Mouse (Mus musculus) cerebellum, postnatal 10 days (tissue): ENCODE measurements around the gene Irf2bp1.

Source experiments
- DNase-seq, 2 experiments: peaks; one replicate each; pipeline ENCODE4 v3.0.0; 2021; ENCODE audit warnings: mixed read lengths in 2 of 2

Irf2bp1 gene

DNA sequence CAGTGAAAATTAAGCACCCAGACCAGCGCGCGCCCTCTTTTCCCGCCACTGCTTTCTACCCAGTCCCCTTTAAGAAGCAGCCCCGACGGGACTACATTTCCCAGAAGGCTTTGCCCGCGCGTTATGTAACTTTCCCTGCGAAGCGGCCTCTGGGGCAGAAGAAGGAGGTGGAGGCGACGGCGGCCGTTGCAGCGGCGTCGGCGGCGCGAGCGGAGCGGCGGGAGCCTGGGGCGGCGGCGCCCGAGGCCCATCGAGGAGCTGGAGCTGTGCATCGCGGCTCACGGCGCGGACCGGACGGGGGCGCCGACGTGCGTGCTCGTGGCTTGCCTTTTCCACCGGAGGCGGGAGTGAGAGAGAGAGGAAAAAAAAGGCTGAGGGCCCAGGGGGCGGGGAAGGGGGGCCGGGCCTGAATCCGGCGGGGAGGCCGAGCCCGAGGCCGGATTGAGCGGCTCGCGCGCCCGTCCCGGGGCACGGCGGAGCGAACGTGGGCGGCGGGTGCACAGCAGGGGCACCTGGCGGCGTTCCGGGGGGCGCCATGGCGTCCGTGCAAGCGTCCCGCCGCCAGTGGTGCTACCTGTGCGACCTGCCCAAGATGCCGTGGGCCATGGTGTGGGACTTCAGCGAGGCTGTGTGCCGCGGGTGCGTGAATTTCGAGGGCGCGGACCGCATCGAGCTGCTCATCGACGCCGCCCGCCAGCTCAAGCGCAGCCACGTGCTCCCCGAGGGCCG, at the start of gene Irf2bp1:
Irf2bp1 (plus strand) TSS at position 143 of the 729 bp plus-strand sequence.
- DNase-seq: peak; percentile 95 to 97

DNA sequence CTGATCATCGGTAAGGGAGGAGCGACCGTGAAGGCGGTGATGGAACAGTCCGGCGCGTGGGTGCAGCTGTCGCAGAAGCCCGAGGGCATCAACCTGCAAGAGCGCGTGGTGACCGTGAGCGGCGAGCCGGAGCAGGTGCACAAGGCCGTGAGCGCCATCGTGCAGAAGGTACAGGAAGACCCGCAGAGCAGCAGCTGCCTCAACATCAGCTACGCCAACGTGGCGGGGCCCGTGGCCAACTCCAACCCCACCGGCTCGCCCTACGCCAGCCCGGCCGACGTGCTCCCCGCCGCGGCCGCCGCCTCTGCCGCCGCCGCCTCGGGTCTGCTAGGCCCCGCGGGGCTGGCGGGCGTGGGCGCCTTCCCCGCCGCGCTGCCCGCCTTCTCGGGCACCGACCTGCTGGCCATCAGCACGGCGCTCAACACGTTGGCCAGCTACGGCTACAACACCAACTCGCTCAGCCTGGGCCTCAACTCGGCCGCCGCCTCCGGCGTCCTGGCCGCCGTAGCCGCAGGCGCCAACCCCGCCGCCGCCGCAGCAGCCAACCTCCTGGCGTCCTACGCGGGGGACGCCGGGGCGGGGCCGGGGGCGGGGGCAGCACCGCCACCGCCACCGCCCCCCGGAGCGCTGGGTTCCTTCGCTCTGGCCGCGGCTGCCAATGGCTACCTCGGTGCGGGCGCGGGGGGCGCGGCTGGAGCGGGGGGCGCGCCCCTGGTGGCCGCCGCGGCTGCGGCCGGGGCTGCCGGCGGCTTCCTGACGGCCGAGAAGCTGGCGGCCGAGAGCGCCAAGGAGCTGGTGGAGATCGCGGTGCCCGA, 46.1 kb upstream of the Irf2bp1 start:
- DNase-seq: peak; percentile 88 to 90

DNA sequence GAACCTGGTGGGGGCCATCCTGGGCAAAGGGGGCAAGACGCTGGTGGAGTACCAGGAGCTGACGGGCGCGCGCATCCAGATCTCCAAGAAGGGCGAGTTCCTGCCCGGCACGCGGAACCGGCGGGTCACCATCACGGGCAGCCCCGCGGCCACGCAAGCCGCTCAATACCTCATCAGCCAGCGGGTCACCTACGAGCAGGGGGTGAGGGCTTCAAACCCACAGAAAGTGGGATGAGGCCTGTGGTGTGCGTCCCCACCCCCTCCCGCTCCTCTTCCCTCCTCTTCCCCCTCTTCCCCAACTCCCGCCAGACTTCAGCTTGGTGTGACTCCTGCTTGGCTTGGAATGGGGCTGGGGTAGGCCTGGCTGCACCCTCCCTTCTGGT, 45.5 kb upstream of the Irf2bp1 start:
- no peak for DNase-seq

DNA sequence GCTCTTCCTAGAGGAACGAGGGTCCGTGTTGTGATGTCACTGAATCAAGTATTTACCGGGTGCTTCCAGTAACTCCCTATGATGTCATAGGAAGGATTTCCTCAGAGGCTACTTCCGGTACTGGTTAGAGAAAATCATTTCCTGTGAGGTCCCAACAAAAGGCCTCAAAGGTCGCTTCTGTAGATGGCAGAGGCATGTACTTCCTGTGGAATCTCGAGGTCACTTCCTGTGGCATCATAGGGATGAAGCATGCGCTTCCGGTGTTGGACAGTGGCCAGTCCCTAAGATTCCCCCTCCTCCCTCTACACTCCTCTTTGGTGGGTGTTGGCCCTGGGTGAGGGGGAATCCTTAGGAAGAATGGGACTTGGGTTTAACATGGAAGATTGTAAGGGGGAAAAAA, 44.4 kb upstream of the Irf2bp1 start:
- peak in 1 of 2 experiments; percentile 33 for DNase-seq

DNA sequence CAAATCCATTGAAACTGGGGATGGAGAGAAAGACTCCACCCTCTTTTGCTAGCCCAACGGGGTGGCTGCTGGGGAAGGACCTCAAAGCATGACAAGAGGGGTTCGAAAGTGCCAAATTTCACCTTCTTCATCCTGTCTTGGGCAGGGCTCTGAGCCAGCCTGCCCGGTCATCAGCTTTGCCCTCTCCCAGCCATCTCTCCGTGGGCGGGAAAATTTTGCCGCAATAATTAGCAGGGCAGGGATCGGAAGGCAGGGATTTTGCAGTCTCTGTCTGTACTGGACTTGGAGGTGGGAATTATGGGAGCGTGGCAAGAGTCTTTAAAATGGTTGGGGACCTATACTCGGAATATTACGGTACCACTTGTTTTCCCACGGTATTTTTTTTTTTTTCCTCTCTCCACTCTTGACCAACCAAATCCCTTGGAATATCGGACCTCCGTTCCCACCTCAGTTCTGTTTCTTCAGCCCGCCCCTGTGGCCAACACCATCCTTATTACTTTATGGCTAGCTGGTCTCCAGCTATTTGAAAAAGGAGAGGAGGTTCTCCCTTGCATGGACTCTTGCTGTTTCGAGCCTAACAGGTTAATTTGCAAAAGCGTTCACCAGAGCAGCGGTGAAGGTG, 41.6 kb upstream of the Irf2bp1 start:
- no peak for DNase-seq

DNA sequence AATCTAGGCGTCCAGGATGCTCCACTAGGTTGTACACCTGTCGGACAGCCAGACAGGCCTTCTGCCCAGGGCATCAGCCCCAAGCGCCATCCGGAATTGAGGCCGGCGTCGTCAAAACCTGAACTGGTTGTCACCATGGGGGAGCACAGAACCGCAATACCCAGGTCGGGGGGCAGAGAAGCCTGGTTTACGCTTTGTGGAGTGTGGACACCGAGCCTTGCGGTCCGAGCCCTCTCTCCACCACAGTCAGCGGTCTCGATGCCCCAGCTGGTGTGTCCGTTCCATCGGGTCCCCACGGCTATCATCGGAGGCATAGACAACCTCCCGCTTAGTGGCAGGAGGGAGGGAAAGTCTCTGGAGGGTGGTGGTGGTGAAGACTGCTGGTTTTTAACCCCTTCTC, 41.0 kb upstream of the Irf2bp1 start:
- DNase-seq: no peak

DNA sequence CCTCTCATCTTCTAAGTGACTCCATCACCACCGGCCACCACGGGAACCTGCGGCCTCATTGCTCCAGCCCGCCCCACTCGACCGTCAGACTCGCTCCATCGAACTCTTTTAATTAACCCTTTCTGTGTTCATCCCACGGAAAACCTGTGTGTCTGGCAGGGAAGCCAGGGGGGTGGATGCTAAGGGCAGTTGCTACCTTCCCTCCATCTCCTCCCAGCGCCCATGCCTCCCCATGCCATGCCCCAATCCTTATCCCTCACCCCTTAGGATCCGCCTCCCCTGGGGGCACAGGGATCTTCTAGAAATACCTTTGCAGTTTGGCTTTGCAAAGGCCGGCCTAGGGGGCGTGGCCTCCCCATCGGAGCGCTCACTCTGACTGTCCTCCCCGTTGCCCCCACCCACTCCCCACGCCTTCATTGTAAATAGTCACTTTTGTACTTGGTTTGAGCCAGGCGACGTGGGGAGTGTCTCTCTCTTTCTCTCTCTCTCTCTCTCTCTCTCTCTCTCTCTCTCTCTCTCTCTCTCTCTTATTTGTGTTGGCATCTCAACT, 40.5 kb upstream of the Irf2bp1 start:
- peak in 1 of 2 experiments; percentile 44 for DNase-seq

DNA sequence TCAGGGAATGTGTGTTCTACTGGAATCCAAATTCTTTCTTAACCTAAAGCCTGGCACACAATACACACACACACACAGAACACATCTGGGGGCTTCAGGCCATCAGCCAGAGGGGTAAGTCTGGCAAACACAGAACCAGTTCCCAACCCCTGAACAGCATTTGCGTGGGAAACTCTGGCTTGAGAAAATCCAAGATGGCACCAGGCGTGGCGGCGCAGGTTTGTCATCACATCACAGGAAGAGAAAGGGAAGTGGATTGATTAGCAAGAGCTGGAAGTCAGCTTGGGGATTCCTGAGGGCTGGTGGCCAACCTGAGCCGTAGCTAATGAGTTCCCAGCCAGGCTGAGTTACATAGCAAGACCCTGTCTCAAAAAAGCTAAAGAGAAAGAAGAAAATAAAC, 38.5 kb upstream of the Irf2bp1 start:
- no peak for DNase-seq

DNA sequence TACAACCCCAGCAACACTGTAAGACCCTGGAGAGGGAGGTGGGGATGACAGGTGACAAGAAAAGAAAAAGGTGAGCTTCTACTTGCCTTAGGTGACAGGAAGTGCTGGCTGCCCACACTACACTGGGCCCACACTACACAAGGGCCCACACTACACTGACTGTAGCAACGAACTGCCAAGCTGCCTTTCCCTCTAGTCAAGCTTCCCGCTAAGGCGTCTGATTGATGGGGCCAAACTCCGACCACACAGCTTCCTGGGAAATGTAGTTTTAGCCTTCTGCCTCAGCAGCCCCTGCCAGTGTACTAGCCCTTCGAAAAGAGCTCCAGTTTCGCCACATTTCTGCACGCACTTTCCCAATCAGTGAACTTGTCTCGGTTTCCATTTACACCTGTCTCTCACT, 36.2 kb upstream of the Irf2bp1 start:
- DNase-seq: peak in 1 of 2 experiments; percentile 38

DNA sequence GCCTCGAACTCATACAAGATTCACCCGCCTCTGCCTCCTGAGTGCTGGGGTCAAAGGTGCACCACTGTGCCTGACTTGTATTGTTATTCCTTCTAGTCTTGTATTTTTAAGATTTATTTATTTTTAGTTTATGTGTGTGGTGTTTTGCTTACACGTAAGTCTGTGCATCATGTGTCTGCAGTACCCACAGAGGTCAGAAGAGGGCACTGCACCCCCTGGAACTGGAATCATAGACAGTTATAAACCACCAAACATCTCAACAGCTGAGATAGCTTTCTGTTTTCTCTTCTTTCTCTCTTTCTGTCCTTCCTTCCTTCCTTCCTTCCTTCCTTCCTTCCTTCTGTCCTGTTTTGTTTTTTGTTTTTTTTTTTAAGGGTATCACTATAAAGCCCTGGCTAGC, 32.9 kb upstream of the Irf2bp1 start:
- no peak for DNase-seq

DNA sequence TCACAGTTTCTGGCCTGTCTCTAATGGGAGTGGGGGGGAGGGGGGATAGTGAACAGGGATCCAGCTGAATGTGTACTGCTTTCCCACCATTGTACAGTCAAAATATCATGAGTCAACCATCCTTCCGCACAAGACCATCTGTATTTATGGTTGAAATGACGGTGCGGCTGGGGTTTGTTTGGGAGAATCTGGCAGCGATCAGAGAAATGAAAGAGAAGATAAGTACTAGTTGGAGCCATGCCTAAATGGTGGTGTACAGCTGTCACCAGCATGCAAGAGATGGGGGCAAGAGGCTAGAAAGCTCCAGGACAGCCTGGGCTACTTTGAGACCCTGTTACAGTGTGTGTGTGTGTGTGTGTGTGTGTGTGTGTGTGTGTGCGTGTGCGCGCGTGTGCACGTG, 25.5 kb upstream of the Irf2bp1 start:
- peak in 1 of 2 experiments; percentile 42 for DNase-seq

DNA sequence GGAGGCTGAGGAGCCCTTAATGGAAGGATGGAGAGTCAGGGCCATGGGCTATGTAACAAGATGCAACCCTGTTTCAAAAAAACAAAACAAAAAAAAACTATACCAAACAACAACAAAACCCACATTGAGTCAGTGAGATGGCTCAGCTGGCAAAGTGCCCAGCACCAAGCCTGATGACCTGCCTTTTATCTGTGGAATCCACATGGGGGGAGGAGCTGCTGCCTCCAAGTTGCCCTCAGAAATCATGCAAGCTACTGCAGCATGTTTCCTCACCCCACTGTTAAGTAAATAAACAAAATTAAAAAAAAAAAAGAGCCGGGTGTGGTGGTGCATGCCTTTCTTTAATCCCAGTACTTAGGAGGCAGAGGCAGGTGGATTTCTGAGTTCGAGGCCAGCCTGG, 17.3 kb upstream of the Irf2bp1 start:
- DNase-seq: no peak

DNA sequence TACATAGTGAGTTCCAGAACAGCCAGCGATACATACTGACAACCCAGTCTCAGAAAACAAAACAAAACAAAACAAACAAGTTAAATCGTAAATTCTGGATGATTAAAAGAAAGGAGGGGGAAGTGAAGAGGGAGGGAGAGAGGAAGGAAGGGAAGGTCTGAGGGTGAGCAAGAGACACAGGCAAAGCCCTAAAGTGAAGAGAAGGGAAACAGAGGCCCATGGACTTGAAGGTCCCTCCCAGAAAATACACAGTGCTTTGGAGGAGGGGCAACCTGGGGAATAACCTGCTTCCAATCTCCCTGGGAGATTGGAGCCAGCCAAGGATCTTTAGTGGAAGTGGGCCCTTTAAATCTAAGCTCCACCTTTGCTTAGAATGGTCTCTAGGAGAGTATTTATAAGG, 16.7 kb upstream of the Irf2bp1 start, which contains the start of gene Nanos2:
Nanos2 (plus strand) TSS at position 301 of the 400 bp plus-strand sequence.
- no peak for DNase-seq

DNA sequence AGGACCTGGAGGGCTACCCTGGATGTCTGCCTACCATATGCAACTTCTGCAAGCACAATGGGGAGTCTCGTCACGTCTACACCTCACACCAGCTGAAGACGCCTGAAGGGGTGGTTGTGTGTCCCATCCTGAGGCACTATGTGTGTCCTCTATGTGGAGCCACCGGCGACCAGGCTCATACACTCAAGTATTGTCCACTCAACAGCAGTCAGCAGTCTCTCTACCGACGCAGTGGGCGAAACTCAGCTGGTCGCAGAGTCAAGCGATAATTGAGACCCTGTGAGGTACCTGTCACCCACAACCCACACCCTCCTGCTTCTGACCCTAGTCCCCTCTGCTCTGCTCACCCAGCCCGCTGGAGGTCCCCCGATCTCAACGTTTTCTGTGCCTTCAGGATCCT, 16.1 kb upstream of the Irf2bp1 start:
- DNase-seq: no peak

DNA sequence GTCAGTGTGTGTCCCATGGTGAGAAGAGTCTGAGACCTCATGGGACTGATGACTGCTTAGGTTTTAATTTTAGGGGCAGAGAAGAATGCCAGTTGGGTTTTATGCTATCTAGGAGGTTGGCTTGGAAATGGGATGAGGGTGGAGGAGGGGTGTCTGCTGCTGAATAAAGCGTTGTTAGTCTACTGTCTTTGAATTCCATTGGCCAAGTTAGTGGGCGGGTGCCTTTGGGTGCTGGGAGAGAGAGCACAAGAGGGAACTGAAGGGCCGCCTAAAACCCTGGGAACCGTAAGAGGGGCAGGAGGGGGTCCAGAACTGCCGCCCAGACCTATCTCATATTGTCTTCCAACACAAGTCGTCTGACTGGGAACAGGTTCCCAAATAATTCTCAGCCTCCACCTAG, 15.1 kb upstream of the Irf2bp1 start:
- DNase-seq: no peak

DNA sequence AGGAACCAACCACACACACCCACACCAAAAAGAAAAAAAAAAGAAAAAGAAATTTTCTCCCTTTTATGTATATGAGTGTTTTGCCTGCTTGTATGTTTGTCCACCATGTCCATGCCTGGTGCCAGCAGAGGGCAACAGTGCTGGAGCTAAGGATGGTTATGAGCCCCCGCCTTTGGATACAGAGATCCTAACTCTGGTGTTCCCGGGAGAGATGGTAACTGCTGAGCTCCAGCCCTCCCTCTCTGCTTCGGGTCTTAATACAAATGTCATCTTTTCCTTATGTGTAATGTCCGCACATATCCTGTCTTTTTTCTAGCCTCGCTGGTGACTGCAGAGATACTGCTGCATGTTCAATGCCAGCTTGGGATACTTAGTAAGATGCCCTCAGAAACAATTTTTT, 13.8 kb upstream of the Irf2bp1 start:
- DNase-seq: peak; percentile 77 to 79

DNA sequence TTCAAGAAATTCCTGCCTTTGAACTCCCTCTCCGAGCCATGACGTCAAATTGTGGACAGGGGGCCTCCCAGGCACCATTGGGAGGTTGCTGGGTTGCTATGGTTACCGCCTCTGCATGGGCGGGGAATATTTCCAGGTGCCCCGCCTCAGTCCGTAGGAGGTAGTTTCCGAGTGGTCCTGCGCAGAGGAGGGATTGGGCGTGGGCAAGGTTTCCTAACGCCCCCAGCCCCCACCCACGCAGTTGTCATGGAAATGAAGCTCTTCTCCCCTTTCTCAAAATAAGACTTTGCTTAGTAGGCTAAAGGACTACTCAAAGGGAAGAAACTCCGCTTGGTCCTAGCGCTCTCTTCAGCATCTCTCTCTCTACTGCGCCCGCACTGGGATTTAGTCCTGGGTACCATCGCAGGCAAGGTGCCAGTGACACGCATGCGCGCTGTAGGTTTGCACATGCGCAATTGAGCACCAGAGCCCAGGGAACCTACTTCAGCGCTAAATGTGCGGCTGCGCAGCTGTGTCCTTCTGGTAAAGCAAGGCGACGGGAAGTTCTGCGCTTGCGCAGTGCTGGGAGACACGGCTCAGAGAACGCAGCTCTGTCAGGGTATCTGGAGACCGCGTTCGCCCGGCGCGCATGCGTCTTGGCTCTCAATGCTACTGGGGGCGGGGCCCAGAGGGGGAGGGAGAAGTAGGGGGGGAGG, 13.1 kb upstream of the Irf2bp1 start, which contains the start of gene Mypop:
Mypop (plus strand) TSS at position 645 of the 695 bp plus-strand sequence.
- peak; percentile 99 to 100 for DNase-seq

DNA sequence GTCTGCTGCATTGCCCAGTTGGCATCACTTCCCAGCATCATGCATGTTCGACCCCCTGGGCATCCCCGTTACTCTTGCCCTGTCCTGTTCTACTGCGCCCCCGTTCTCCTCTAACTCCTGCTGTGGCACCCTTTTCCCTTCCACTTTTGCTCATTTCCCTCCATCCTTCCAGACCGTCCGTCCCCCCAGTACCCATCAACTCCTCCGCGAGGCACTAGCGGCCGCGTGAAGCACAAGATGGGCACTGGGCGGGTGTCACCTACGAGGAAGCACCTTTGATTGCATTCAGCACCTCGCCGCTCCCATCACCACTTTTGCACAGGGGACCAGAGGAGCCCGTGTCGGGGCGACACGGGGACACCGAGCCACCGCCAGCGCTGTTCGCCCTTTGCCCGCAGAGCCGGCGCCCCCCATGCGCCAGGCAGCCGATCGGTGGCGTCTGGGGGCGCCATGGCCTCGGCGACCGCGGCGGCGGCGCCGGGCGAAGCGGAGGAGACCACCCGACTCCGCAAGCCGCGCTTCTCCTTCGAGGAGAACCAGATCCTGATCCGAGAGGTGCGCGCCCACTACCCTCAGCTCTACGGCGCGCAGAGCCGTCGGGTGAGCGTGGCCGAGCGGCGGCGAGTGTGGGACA, 12.1 kb upstream of the Irf2bp1 start:
- peak; percentile 69 to 75 for DNase-seq

DNA sequence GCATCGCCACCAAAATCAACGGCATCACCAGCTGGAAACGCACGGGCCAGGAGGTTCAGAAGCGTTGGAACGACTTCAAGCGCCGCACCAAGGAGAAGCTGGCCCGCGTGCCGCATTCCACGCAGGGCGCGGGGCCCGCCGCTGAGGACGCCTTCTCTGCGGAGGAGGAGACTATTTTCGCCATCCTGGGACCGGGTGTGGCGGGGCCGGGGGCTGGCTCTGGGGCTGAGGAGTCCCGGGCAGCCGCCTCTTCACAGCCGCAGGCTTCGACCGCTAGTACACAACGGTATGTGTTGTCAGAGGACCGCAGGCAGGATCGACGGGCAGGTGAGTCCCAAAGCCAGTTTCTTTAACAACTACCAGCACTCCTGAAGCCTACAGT, 11.6 kb upstream of the Irf2bp1 start:
- DNase-seq: peak; percentile 63 to 68

DNA sequence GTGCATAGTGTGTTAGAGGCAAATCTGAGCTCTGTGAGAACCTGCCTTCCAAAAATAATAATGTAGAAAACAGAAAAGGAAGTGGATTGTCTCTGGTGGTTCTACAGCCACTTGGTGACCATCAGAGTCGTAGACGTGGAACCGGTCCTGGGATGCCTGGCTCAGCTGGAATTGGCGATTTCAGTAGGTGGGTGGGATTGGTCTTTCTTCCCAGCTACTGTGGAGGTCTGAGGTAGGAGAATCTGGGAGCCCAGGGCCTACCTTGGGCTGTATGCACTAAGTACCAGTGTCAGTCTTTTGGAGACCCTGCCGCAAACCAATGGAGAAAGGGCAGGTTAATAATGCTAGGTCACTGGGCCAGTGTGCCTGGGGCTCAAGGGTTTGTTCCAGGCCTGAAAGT, 10.8 kb upstream of the Irf2bp1 start:
- no peak for DNase-seq

DNA sequence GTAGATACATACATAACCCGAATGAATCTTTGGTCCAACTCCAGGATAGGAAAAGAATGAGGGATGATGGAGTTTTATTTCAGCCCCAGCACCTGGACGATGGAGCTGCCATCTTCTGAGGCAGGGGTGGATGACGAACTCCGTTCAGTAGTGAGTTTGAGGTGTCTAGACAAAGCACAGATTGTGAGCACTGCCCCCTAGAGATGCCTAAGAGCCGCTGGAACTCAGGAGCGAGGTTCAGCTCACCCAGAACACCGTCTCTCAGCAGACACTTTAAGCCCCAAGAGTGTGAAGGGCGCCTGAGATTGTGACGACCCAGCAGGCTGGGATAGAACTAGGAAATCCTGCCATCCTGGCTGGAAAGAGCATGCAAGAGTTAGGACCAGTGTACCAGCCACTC, 5.0 kb upstream of the Irf2bp1 start:
- no peak for DNase-seq

DNA sequence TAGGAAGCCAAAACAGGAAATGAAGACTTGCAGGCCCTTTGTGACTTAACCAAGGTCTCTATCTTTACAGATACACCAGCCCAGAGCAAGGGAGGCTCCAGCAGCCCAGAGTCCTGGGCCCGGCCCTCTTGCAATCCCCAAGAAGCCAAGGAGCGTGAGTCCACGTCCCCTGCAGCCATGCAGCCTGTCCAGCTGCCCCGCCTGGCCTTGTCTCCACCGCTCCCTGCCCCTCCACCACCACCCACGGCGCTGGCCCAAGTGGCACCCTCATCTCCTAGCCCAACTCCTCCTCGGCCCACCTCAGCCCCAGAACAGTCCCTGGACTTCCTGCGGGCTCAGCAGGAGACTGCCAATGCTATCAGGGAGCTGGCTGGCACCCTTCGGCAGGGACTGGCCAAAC, 3.4 kb upstream of the Irf2bp1 start:
- DNase-seq: no peak
